Mouse (Mus musculus) MN1 (cell line): ENCODE results near the gene Zic1.

Experiments used
- DNase-seq: peaks from one replicate; pipeline ENCODE4 v3.0.0-alpha.2; 2016; ENCODE audit warnings: low spot score

Gene Zic1

DNA sequence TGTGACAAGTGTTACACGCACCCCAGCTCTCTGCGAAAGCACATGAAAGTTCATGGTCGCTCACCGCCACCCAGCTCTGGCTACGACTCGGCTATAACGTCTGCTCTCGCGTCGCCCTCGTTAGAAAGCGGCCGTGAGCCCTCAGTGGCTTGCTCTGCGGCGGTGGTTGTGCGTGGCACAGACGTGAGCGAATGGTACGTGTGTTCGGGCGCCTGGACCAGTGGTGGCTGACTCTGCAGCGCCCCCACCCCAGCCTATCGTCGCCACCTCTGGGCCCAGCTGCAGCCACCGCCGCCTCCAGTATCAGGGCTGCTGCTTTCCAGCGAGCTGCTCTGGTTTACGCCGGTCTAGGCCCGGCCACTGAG, 18.5 kb upstream of the Zic1 start:
- DNase-seq: no peak

DNA sequence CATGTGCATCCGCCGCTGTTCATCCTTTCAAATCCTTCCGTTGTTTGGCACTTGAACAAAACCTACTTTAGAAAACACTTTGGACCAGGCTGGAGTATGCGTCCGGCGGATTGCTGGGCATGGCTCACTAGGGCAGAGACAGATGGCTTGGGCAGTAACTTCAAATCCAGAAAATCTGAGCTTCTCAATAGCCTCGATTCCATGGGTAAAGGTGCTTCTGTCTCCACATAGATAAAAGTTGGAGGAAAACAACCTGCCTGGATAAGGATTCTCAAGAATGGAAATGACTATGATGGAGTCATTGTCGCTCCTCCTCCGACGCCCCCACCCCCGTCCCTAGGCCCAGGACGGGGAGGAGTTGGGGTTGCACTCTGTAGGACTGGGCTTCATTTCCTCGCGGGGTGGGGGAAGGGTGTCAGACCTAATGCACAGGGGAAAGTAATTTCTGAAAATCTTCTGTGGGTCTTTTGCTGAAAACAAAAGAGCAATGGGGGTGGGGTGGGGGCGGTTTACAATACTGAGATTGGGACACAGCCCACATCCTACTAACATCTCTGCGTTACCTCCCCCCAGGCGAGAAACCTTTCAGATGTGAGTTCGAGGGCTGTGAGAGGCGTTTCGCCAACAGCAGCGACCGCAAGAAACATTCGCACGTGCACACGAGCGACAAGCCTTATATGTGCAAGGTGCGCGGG, 18.0 kb upstream of the Zic1 start:
- no peak for DNase-seq

DNA sequence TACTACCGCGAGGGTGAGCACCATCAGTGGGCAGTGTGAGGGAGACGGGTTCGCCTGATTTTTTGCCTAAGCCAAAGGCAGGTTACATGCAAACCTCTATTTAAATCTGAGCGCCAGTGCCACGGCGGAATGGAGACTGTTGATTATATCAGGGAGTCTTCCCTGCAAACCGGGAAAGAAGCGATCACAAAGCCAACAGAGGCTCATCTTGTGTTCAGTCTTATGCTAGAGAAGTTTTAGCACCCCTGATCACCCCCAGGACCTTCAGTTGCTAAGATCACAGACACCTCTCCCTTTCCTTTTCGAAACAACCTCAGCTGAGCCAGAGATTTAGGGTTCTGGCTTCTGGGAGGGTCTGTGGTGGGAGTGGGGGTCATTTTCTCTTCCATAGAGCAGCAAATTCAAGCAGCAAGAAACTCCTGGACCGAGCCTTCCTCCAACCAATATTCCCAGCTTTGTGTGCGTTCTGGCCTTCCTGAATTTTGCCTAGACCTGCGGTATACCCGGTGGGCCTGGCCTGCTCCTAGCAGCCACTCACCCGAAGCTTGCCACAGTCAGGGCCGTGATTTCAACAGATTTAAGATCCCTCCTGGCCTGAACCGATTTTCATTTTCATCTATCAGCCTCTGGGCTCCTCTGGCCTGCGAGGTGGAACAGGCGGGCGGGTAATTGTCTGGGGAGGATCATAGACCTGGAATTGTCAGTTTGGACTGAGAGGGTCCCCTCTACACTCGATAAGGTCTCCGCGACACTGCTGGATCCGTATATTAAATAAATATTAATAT, 17.1 kb upstream of the Zic1 start:
- DNase-seq: no peak

DNA sequence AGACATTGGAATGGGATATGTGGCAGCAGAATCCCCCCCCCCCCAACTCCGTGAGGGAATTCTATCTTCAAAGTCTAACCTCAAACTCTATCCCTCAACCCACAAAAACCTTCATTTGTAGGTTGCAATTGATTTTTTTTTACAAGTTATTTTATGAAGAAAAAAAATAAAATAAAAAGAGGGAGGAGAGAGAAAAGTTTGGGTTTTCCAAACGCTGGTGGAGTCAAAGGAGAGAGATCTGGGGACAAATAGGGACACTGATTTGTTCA, 16.4 kb upstream of the Zic1 start:
- DNase-seq: no peak

DNA sequence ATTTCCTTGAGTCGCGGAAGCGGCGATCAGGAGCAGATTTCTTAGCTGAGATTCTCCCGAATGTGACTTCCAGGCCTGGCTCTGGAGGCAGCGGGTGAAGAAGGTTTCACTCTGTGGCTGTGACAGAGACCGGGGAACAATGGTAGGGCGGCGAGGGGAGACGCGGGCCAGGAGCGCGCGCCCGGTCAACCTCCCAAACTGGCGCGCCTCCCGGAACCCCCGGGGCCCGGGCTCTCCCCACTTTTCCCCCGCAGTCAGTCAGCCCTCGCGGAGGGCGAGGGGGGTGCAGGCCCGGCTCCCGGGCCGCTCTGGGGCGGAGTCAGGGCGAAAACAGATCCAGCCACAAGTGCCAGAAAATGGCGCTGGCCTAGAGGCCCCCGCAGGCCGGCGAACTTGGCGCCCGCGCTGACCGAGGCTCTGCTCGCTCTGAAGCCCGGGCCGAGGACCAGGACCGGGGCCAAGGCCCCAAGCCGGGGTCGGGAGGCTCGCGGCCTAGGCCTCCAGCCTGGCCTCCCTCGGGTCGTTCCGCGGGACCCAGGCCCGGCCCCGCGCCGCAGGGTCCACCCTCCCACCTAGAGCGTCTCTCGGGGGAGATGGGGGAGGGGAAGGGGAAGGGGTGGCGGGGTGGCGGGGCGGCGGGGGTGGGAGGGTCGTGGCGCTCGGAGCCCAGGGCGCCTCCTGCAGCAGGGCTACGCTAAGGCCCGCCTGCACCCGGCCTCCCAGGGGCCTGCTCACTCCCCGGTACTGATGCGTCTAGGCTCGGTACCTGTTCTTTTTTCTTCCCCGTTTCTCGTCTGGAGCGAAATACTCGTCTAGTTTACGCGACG, 15.9 kb upstream of the Zic1 start:
- peak; percentile 79 for DNase-seq

DNA sequence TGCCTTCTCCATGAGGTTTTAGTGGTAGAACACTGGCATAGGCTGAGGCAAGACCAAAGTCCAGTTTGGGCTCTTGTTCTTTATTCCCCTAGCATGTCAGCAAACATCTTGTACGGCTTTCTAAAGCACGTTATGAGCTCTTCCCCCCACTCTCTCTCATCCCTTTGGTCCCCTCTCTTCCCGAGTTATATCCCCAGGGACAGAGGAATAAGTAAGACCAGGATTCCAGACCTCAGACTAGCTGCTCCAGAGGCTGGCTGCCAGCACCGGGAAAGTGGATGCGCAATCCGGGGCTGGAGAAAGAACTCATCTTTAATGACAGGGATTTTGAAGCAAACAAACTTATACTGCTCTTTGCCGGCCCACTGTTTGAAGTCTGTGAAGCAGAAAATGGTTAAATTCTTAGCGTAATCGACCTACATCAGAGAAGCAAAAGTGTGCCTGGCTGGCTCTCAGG, 14.9 kb upstream of the Zic1 start:
- peak; percentile 56 for DNase-seq

DNA sequence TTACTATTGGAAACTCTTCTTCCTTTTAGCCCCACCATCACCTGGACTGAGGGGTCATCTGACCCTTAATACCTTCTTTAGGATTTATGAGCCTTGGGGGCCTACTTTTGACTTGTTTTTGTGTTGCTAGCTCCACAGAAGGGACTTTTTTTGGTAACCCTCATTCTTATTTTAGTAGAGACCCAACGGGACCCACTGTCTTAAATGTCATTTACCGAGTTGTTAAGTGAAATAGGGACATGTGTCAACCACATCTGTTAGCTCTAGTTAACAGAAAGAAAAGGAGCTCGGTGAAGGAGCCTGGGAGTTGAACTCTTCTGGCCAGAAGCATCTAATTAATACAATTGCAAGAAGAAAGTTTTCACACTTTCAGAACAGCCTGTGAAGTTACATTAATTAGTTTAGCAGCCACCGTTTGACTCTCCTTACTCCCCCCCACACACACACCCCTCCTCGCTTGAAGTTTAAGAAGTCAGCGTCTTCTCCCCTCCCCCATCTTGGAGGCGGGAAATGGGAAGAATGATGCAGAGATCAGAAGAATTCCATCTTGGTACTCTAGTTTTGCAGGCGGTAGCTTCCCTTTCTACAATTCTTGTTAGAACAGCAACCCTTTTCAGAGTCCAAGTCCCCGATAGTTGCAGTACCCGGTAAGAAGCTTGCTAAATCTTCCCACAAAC, 14.3 kb upstream of the Zic1 start:
- peak; percentile 5 for DNase-seq

DNA sequence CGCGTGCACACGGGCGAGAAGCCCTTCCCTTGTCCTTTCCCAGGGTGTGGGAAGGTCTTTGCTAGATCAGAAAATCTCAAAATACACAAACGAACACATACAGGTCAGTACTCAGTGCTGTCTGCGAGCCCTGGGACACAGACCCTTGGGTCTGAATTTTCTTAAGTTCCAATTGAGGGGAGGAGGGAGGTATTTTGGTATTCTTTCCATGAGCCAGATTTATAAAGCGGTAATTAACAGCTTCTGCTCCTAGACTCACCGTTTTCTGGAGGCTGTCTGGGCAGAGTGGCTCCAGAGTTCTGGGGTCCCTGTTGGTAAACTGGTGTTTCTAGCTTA, 13.7 kb upstream of the Zic1 start:
- no peak for DNase-seq

DNA sequence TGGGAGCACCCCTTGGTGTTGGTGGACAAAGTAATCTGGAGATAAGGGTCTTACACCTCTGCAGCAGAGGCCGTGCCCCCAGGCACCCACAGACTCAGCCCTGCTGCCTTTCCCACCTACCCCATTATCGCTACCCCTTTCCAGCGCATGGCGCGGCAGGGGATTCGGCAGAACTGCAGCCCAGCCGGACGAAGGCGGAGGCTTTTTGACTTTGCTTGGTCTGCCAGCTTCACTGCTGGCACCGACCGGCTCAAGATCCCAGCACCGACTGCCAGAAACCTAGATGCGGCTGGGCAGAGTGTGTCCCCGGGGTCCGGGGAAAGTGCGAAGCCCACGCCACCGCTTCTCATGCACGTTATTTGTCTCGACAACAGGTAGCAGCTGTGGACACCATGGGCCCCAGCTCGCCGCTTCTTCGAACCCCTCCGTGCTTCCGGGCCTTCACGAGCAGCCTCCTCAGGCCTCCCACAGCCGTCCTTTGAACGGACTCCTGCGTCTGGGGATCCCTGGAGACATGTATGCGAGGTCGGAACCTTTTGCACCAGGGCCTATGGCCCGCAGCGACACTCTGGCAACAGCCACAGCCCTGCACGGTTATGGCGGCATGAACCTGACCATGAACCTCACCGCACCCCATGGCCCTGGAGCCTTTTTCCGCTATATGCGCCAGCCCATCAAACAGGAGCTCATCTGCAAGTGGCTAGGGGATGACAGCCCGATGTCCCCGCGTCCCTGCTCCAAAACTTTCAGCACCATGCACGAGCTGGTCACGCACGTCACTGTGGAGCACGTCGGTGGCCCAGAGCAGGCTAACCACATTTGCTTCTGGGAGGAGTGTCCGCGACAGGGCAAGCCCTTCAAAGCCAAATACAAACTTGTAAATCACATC, 13.0 kb upstream of the Zic1 start:
- no peak for DNase-seq

DNA sequence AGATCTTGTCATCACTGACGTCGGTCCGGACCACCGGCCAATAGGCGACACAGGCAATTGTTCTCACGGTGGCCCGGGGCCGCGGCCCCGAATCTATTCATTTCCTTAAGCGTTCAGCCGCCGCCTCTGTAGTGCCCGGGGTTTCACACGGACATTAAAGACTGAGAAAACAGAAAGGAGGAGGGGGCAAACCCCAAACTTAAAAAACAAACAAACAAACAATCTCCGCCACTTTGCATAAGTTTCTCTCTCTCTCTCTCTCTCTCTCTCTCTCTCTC, 12.2 kb upstream of the Zic1 start:
- no peak for DNase-seq

DNA sequence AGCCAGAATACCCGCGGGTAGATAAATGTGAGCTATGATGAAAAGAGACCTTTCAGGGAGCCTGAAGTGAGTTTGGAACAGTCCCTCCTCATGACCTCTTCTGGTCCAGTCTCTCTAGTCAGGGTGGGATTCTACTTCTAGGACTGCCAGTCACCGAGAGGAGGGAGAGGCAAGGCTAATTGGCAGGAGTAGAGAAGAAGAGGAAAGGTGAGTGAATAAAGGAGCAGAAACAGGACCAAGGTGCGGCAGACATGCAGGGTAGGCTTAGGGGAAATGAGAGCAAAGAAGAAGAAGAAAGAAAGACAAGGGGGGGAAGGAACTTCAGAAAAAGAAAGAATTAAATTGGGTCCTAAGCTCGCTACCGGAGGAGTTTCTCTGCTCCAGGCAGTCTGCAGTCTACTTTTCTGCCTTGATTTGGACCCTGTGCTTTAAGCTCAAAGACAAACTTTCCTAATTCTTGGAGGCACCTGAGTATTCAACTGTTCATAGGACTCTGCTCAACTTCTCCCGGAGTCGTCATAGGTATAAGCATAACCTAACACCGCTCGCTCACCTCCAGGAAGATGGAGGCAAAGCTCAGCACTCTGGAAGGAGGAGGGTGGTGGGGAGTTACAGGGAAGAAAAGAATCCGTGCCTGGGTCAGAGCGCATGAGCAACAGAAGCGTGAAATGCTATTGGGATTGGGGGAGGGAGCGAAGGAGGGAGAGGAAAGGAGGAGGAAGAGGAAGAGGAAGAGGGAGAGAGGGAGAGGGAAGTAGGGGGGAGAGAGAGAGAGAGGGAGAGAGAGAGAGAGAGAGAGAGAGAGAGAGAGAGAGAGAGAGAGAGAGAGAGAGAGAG, 11.6 kb upstream of the Zic1 start:
- no peak for DNase-seq

DNA sequence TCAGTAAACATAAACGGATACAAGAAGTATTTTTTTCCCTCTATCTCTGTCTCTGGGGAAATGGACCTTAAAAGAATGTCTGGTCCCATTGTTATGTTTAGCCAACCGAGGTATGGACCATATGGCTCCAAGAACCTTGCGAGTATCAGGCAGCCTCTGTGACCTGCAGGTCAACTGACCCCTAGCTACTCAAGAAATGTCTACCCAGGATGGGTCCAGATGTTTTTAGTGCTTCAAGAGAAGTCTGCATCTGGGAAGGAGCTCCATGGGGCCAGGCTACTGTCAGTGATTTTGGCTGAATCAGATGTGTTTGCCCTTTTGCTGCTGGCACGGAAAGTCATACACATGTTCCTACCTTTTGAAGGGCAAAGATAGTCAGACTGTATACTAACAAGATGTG, 9.1 kb upstream of the Zic1 start:
- no peak for DNase-seq

DNA sequence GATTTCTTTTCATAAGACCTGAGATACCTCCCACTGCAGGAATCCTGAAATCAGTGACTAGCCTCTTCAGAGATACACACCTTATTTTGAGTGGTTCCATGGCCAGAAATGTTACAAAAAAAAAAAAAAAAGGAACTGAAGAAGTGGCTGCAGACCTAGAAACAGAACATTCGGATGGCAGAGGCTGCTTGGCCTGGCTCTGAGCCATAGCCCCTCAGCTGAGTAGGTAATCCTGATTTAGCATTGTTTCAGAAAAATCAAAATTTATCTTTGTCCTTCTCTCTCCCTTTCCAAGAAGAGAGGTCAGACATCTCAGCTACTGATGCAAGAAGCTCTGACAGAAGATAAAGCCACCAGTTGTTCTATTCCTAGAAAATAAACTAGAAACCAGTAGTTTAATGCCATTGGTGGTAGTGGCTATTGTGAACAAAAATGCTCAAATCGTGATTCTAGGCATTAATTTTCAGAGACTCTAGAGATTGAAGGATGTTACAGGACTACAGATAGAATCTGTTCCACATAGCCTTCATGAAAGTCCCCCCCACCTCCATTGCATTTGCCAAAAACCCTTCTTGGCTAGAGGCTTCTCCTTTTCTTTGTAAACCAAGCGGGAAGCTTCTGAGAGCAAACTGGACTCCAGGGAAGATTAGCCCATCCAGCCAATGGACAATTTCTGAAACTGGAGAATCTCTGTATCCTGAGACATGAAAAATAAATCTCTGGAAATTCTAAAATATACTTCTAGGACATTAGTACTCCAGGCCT, 8.4 kb upstream of the Zic1 start:
- DNase-seq: no peak

DNA sequence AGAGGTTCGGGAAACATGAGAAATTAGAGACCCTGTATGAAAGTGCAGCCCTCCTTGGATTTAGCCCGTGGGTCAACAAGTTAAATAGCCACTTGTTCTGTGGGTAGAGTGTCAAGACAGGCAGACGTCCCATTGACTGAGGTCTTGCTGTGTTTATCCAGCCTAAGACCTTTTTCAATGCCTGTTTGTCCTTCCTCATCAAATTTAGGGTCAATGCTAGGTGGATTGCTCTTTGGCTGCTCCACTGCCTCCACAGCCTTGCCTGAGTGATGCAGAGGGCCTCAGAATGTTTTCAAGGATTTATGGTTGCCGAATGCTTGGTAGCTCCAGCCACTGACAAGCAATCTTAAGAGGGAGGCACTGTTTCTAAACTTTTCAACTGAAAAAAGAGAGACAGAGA, 6.0 kb upstream of the Zic1 start:
- DNase-seq: no peak

DNA sequence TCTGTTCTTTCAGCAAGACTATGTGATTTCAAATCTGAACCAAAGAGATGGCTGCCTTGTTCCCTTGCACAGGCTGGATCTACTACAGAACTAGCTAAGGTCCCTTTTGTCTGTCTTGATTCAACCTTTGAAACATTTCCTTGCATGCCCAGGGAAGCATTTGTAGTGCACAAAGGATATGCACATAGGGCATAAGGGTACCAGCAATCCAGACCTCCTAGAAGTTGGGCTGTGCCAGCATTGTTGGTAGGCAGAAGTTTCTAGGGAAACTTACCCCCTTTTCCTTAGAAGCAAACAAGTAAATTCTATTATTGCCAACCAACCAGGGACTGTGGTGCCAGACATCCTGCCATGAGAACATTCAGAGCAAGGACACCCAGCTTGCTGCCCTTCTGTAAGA, 5.4 kb upstream of the Zic1 start:
- no peak for DNase-seq

DNA sequence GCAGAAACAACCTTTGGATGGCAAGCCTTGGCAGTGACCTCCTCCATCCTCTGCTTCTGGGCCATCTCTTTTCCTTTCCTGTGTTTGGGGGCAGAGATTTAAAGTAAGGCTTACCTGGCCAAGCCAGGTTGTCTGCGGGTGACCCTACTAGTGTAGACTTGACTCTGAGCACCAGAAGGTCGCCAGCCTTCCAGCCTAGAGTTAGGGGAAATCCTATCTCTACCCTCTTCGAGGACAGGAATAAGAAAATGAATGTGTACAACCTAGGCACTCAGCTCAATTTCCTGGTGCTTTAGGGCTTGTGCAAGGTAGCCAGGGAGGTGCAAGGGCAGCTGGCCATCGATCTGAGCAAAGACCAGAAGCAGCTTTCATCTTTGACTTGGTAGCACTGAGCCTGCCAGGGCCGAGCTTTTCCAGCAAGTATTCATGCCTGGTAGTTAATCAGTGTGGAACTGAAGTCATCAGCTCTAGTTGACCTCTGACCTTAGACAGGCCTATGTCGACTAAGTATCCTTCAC, 4.6 kb upstream of the Zic1 start:
- no peak for DNase-seq

DNA sequence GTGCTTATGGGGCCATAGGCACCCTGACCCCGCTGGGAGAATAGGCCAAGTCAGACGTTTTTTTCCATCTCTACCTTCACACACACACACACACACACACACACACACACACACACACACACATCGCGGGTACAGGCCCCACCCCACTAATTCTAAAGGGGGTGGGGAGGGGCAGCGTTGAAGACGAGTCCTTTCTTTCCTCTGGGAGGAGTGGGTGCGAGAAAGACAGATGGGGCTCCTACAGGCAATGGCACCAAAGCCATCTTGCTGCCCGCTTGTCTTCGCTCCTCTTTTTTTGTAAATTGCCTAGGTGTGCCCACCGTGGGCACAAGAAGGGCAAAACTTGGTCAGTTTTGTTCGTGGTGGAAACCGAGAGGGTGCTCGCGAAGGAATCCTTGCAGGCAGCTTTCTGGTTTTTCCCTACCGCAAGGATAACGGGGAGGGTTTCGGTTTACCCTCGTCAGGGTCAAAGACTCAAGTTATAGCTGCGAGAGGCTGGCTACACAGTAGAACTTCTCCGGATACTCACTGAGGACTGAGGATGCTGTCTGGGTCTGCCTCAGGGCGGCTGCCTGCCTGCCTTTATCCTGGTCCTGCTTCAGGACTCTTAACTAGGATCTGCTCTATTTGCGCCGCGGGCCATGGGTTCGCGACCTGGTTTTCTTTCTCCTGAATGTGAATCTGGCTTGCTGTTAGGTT, 3.8 kb upstream of the Zic1 start:
- DNase-seq: no peak

DNA sequence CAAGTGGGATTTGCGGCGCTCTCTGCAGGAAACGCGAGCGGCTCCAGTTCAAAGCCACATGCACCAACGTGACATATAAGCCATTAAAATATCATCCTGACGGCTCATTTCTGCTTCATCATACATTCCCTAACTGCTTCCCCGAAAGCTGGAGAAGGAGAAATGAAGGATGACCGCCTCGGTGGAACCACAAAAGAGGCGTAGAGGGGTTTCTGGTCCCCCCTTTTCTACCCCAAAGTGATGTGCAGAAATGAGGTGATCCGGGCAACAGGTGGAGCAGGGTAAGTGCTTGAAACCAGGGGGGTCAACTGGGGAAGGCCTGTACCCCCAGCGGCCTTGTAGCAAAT, 3.3 kb upstream of the Zic1 start:
- DNase-seq: no peak

DNA sequence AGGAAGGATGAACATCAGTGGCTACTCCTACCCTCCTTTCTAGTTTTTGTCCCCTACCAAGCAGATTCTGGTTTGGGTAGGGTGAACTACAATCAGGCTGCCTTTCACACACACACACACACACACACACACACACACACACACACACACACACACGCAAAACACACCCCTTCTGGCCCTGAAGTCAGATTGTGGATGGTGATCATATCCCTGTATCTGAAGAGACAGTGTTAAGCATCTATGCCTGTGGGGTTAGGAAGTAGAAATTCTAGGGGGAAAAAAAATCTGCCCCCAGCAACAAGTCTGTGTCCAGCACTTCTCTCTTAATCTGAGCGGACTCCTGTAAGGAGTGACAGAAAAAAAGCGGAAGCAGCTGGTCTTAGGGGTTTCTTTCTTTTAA, 2.5 kb upstream of the Zic1 start:
- no peak for DNase-seq
